Mouse (Mus musculus) heart, postnatal 0 days (tissue): ENCODE results near the gene Nedd4. TPM values are rescaled to one million over a fixed set of nuclear protein-coding genes. Genes with fewer than 3 reads are reported as not detected.

Experiments used
- ATAC-seq: fragments of 200-750 bp; cut with Nextera tagmentation; 2 replicates; pipeline ENCODE4 v1.8.0; 2017; ENCODE audit warnings: low read depth, moderate number of reproducible peaks, moderate library complexity; ENCODE audit not compliant: insufficient read depth
- DNase-seq: peaks from one replicate; pipeline ENCODE4 v3.0.0-alpha.2; 2016; ENCODE audit warnings: low spot score
- H3K27ac ChIP-seq: fragments of 300-500 bp; sonication (generic); 2 replicates; pipeline ENCODE4 v1.5.1; 2014; ENCODE audit warnings: low read depth, mild to moderate bottlenecking
- H3K27me3 ChIP-seq: fragments of 300-500 bp; sonication (generic); 2 replicates; pipeline ENCODE4 v1.6.1; 2014; ENCODE audit warnings: low read length, mixed read lengths; ENCODE audit not compliant: control insufficient read depth, insufficient read depth
- H3K36me3 ChIP-seq: fragments of 300-500 bp; sonication (generic); replicated peaks from 2 replicates; pipeline ENCODE4 v1.6.1; 2014; ENCODE audit warnings: low read length, mixed read lengths; ENCODE audit not compliant: control insufficient read depth, insufficient read depth
- H3K4me1 ChIP-seq: fragments of 300-500 bp; sonication (generic); 2 replicates; pipeline ENCODE4 v1.6.1; 2014; ENCODE audit warnings: antibody characterized with exemption; ENCODE audit not compliant: control insufficient read depth, insufficient read depth
- H3K4me2 ChIP-seq: fragments of 300-500 bp; sonication (generic); 2 replicates; pipeline ENCODE4 v1.6.1; 2014; ENCODE audit warnings: low read depth, mild to moderate bottlenecking, low read length, moderate library complexity
- H3K4me3 ChIP-seq: fragments of 300-500 bp; sonication (generic); 2 replicates; pipeline ENCODE4 v1.5.1; 2014; ENCODE audit warnings: low read depth, low read length
- H3K9ac ChIP-seq: fragments of 300-500 bp; sonication (generic); replicated peaks from 2 replicates; pipeline ENCODE4 v1.6.1; 2014; ENCODE audit warnings: low read depth, low read length, mixed read lengths
- H3K9me3 ChIP-seq: fragments of 300-500 bp; sonication (generic); replicated peaks from 2 replicates; pipeline ENCODE4 v1.6.1; 2016; ENCODE audit warnings: low read length; ENCODE audit not compliant: control insufficient read depth
- CTCF ChIP-seq: IDR thresholded peaks from 2 replicates; pipeline ENCODE4 v1.5.1; 2016; ENCODE audit warnings: antibody characterized with exemption, control low read depth, low read depth
- EP300 ChIP-seq: IDR thresholded peaks from 2 replicates; pipeline ENCODE4 v1.6.1; 2016; ENCODE audit warnings: antibody characterized with exemption, low read depth
- WGBS: fragments of 180-500 bp; shearing (Covaris S2); extraction: QIAGEN DNeasy Blood & Tissue Kit; methylation state at CpG from one replicate; pipeline ENCODE4 v1.1.7; 2014; 5-methylcytosine and 5-hydroxymethylcytosine counted together
- polyA plus RNA-seq: library from polyadenylated mRNA; unstranded; fragments of >200 nt; fragmentation: Nextera tagmentation; extraction: Ambion mirVana; gene quantifications from 2 replicates; pipeline ENCODE4 v1.2.1, GENCODE M21; 2015
- total RNA-seq: library from RNA; depleted of rRNA; stranded (reverse); fragments of >200 nt; gene quantifications from 2 replicates; pipeline ENCODE4 v1.2.3, GENCODE M21; 2014; ENCODE audit warnings: low replicate concordance

The Nedd4 gene
- total and polyA plus RNA-seq, 2 experiments from 2014 or later, result 303 to 444 TPM

DNA sequence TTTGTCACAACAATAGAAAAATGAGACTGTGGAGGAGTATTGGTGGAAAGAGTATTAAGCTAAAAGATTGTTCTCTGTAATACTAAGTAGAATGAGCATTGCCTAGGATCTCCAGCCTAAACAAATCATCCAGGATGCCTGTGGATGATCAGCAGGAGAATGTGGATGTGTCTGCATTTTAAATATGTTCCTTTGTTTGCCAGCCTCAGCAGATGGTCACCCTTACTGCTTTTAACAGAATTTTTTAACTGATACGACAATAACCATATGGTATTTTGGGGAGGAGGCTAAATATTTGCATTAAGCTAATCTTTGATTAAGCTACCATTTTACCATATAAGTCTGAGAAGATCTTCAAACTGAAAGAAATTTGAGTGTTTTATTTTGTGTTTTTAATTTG, 34.5 kb upstream of the Nedd4 start:
- DNase-seq, result no peak
- WGBS, result 79% methylated on average over 1 of the region's 1 CpGs

DNA sequence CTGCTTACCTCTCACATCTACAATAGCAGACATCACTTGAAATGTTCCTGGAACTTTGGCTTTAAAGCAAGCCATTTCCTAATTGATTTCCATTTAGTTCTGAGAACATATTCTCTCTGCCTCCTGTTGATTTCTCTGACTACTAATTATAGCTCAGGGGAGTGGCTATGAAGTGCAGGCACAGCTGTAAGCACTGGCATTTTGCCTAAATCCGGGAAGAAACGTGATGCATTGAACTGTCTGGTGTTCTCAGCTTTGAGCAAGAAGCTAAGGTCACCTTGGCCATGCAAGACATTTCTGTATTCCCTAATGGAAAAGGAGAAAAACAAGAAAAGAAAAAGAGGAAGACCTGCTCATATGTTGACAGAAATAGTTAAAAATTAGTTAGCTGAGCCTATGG, 33.6 kb upstream of the Nedd4 start:
- Histone ChIP-seq H3K4me1 (peaks cover 22% of the 10 kb centered on the region), H3K27ac (peak overlapping the region; percentile 94), H3K9me3 (no peaks in the 10 kb centered on the region), H3K4me3 (no peak overlapping the region), H3K27me3 (no peaks in the 10 kb centered on the region), H3K4me2 (0 out of 2 replicates have a peak overlapping the region, but pooled peaks have one; percentile 18), H3K36me3 (no peaks in the 10 kb centered on the region), H3K9ac (no peak overlapping the region)
- 0% methylated on average over 2 of the region's 2 CpGs for WGBS
- DNase-seq (peak; percentile 93), ATAC-seq (peak; percentile 93)
- peak; percentile 57; the same call in 1 of the 2 replicates for TF ChIP-seq EP300
- no peak for TF ChIP-seq CTCF

More for the DNA sequence above, 34.5 kb upstream of the Nedd4 start:
- Histone ChIP-seq H3K27me3 (no peaks in the 10 kb centered on the region), H3K4me2 (no peak overlapping the region), H3K27ac (peak overlapping the region; percentile 94; the same call in 1 of the 2 replicates), H3K36me3 (no peaks in the 10 kb centered on the region), H3K4me3 (no peak overlapping the region), H3K4me1 (peaks cover 22% of the 10 kb centered on the region), H3K9ac (no peak overlapping the region), H3K9me3 (no peaks in the 10 kb centered on the region)
- no peak for ATAC-seq
- TF ChIP-seq EP300 (no peak), CTCF (no peak)

DNA sequence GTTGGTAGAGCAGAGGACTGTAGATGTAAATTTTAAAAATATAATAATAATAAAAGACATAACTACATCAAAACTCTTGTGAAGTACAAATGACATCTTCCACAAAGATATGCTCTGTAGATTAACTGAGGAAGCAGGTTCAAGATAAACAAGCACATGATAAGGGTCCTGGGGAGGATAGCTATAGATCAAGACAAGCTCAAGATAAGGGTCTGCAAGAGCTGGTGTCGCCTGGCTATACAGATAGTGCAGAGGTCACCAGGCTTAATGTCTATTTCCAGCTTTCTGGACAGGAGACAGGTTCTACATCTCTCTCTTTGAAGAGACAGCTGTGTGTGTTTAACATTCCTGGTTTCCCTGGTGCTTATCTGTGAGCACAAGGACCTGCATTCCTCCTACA, 29.9 kb upstream of the Nedd4 start:
- 4% methylated on average over 1 of the region's 1 CpGs for WGBS
- H3K4me3 ChIP-seq, result no peak overlapping the region
- no peak overlapping the region for H3K9ac ChIP-seq
- H3K27me3 ChIP-seq, result no peaks in the 10 kb centered on the region
- no peaks in the 10 kb centered on the region for H3K36me3 ChIP-seq
- H3K27ac ChIP-seq, result peak overlapping the region; percentile 9; the same call in 1 of the 2 replicates
- DNase-seq, result no peak
- ATAC-seq, result no peak
- H3K4me1 ChIP-seq, result peaks cover 22% of the 10 kb centered on the region
- no peak overlapping the region for H3K4me2 ChIP-seq
- TF ChIP-seq CTCF (no peak), EP300 (no peak)
- no peaks in the 10 kb centered on the region for H3K9me3 ChIP-seq

DNA sequence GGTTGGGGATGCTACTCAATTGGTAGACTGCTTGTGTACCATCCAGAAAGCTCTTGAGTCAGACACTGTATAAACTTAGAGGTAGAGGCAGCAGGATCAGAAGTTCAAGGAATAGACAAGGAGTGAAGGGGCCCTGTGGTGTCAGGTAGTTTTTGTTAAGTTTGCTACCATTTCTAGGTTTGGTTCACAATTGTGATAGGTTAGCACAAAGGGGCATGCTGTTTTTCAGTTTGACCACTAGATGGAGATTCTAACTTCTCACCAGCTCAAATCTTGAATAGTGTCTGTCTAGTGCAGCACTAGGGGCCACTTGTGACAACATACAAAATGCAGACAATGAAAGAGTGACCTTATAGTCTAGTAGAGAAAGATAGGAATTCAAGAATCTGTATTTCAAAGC, 27.0 kb upstream of the Nedd4 start:
- no peak overlapping the region for H3K4me2 ChIP-seq
- no peak overlapping the region for H3K9ac ChIP-seq
- H3K4me3 ChIP-seq, result no peak overlapping the region
- no peaks in the 10 kb centered on the region for H3K36me3 ChIP-seq
- TF ChIP-seq CTCF, result peak; percentile 77
- no peak for TF ChIP-seq EP300
- ATAC-seq, result no peak
- H3K4me1 ChIP-seq, result peaks cover 11% of the 10 kb centered on the region; the same call in 1 of the 2 replicates
- DNase-seq, result peak; percentile 81
- no peaks in the 10 kb centered on the region for H3K9me3 ChIP-seq
- no peaks in the 10 kb centered on the region for H3K27me3 ChIP-seq
- H3K27ac ChIP-seq, result no peak overlapping the region

DNA sequence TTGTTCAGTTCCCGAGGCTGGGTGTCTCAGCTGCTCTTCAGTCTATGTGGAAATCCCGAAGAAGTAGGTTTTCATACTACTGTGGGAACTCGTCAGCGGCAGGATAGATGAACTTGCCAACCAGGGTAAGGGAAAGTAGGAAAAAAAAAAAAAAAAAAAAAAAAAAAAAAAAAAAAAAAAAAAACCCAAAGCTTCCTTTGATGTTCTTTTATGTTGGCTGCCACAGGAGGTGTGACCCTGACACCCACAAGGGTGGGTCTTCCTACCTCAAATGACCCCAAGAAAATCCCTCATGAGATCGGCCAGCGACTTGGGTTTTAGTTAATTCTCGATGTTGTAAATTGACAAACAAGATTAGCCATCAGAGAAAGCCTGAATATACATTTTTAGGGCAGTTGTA, 25.6 kb upstream of the Nedd4 start:
- WGBS, result 87% methylated on average over 7 of the region's 7 CpGs
- Histone ChIP-seq H3K27ac (no peak overlapping the region), H3K36me3 (no peaks in the 10 kb centered on the region), H3K27me3 (no peaks in the 10 kb centered on the region), H3K9me3 (no peaks in the 10 kb centered on the region), H3K4me2 (no peak overlapping the region), H3K9ac (no peak overlapping the region), H3K4me1 (peaks cover 22% of the 10 kb centered on the region), H3K4me3 (no peak overlapping the region)
- TF ChIP-seq CTCF, result no peak
- TF ChIP-seq EP300, result no peak
- ATAC-seq, result no peak
- no peak for DNase-seq

DNA sequence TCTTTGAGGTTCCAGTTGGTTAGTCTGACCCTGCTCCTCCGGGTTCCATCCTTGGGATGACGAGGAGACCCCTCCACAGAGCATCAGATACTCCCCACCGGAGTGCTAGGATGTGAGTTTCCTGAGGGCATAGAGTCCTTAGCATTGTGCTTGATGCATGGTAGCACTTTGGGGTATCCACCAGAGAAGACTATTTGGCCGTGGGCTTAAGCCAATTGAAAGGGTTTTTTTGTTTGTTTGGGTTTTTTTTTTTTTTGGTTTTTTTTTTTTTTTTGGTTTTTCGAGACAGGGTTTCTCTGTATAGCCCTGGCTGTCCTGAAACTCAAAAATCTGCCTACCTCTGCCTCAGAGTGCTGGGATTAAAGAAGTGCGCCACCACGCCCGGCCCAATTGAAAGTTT, 24.9 kb upstream of the Nedd4 start:
- Histone ChIP-seq H3K27ac (no peak overlapping the region), H3K27me3 (no peaks in the 10 kb centered on the region), H3K36me3 (no peaks in the 10 kb centered on the region), H3K4me1 (peaks cover 22% of the 10 kb centered on the region), H3K9me3 (no peaks in the 10 kb centered on the region), H3K4me3 (no peak overlapping the region), H3K4me2 (no peak overlapping the region), H3K9ac (no peak overlapping the region)
- DNase-seq (no peak), ATAC-seq (no peak)
- 88% methylated on average over 8 of the region's 8 CpGs for WGBS
- TF ChIP-seq CTCF (no peak), EP300 (no peak)
